8 mouse cellular contexts compared by ENCODE assay signal in the genomic region with DNA sequence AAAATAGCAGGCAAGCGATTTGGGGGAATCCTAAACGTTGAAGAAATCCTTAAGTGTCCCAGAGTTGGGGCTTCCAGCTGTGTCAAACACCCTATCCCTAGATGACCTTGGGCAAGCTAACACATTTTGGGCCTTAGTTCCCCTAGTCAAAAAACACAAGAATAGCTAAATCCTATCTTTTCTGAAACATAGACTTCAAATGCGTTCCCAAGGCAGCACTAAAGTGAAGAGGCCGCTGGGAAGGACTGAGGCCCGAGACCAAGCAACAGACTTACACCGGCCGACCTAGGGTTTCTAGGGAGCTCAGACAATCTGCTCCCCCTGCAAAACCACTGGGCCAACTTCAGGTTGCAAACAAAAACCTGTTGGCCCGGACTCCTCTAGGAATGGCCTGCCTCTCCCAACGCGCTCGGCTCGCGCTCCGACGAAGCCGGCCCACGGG. TPM values are rescaled to one million over a fixed set of nuclear protein-coding genes. Genes with fewer than 3 reads are reported as not detected.
DNase-seq lines count a peak whose midpoint lies in the region; ATAC-seq and TF ChIP-seq lines count a peak whose summit lies in the region.

No protein-coding gene starts in this region.

- H3K36me3 ChIP-seq in kidney, embryonic 14.5 days (ENCODE audit: control insufficient read depth, insufficient read depth, low read length) = no peaks in the 10 kb centered on the region
- no peaks in the 10 kb centered on the region for H3K36me3 ChIP-seq in hindbrain, embryonic 12.5 days

- H3K9ac ChIP-seq in kidney, embryonic 14.5 days (ENCODE audit: low read depth, low read length) = peak overlapping the region; percentile 93
- peak overlapping the region; percentile 94 for H3K9ac ChIP-seq in hindbrain, embryonic 12.5 days

- H3K4me1 ChIP-seq in kidney, embryonic 14.5 days (ENCODE audit: control insufficient read depth, insufficient read depth, low read length) = peaks cover 20% of the 10 kb centered on the region
- peaks cover 8% of the 10 kb centered on the region for H3K4me1 ChIP-seq in bone marrow macrophage, adult 2 months (ENCODE audit: control insufficient read depth, insufficient read depth, low read length)
- peaks cover 23% of the 10 kb centered on the region for H3K4me1 ChIP-seq in hindbrain, embryonic 12.5 days

- H3K27me3 ChIP-seq in kidney, embryonic 14.5 days (ENCODE audit: control insufficient read depth, insufficient read depth, low read length) = no peaks in the 10 kb centered on the region
- H3K27me3 ChIP-seq in hindbrain, embryonic 12.5 days = no peaks in the 10 kb centered on the region

- TF ChIP-seq CTCF in bone marrow macrophage, adult 2 months (IDR thresholded peaks at IDR 0.05; ENCODE audit: low read depth, low read length) = no peak

- no peaks in the 10 kb centered on the region for H3K9me3 ChIP-seq in kidney, embryonic 14.5 days (ENCODE audit: control insufficient read depth, low read length)
- H3K9me3 ChIP-seq in hindbrain, embryonic 12.5 days (replicated peaks) = no peaks in the 10 kb centered on the region

- no peak for TF ChIP-seq POLR2A in bone marrow macrophage, adult 2 months (IDR thresholded peaks at IDR 0.05; ENCODE audit: borderline replicate concordance, low read depth, low read length)

- peak overlapping the region; percentile 87 for H3K27ac ChIP-seq in kidney, embryonic 14.5 days (ENCODE audit: low read depth, low read length)
- H3K27ac ChIP-seq in bone marrow macrophage, adult 2 months (ENCODE audit: insufficient read depth, low read depth, low read length) = no peak overlapping the region
- peak overlapping the region; percentile 90 for H3K27ac ChIP-seq in hindbrain, embryonic 12.5 days

- peak overlapping the region; percentile 93 for H3K4me3 ChIP-seq in kidney, embryonic 14.5 days (ENCODE audit: low read length)
- H3K4me3 ChIP-seq in bone marrow macrophage, adult 2 months (ENCODE audit: insufficient read depth, low read length) = peak overlapping the region; percentile 63
- peak overlapping the region; percentile 89 for H3K4me3 ChIP-seq in hindbrain, embryonic 12.5 days

- DNase-seq in kidney, postnatal 14 days = no peak
- peak; percentile 27 for DNase-seq in lung, postnatal 14 days
- no peak for DNase-seq in adrenal gland, postnatal 14 days
- DNase-seq in thymus, postnatal 14 days = no peak
- DNase-seq in urinary bladder, postnatal 25 days (ENCODE audit: low spot score) = no peak

- peak overlapping the region; percentile 92 for H3K4me2 ChIP-seq in kidney, embryonic 14.5 days (replicated peaks; ENCODE audit: low read depth, low read length)
- peak overlapping the region; percentile 83 for H3K4me2 ChIP-seq in hindbrain, embryonic 12.5 days (replicated peaks)

- 2% methylated on average over 17 of the region's 17 CpGs for WGBS in kidney, embryonic 14.5 days
- WGBS in hindbrain, embryonic 12.5 days = under 1% methylated on average over 17 of the region's 17 CpGs

- peak; percentile 18; the same call in 1 of the 2 replicates for ATAC-seq in kidney, embryonic 14.5 days (ENCODE audit: low FRiP score, low TSS enrichment)
- ATAC-seq in hindbrain, embryonic 12.5 days (ENCODE audit: low FRiP score) = peak; percentile 44; the same call in 1 of the 2 replicates

RNA-seq across cellular contexts. Expression of a gene that starts 0.9 kb away (rescaled TPM):
- polyA plus RNA-seq in kidney, embryonic 14.5 days (2014; fragmentation: Nextera tagmentation; extraction: Ambion mirVana) = 20.0 and 31.3 TPM in 2 replicates
- polyA plus RNA-seq in bone marrow macrophage, adult 2 months (2012; ENCODE audit: insufficient read depth, insufficient read length, missing spikeins) = 3.1 and 3.2 TPM in 2 replicates
- 42.4 and 44.3 TPM in 2 replicates for polyA plus RNA-seq in hindbrain, embryonic 12.5 days (2016; fragmentation: Nextera tagmentation; extraction: Ambion mirVana)
- 35.2 and 38.7 TPM in 2 replicates for total RNA-seq in adrenal gland, postnatal 14 days (2021)
